Mouse (Mus musculus) neutrophil, adult 83 days (primary cell): ENCODE results near the gene Slco6d1. TPM values are rescaled to one million over a fixed set of nuclear protein-coding genes. Genes with fewer than 3 reads are reported as not detected.

Source experiments
- total RNA-seq, 2 experiments: library from RNA; stranded (reverse); gene quantifications; one replicate each; pipeline ENCODE4 v1.2.4; 2023

The Slco6d1 gene
- not detected for total RNA-seq

DNA sequence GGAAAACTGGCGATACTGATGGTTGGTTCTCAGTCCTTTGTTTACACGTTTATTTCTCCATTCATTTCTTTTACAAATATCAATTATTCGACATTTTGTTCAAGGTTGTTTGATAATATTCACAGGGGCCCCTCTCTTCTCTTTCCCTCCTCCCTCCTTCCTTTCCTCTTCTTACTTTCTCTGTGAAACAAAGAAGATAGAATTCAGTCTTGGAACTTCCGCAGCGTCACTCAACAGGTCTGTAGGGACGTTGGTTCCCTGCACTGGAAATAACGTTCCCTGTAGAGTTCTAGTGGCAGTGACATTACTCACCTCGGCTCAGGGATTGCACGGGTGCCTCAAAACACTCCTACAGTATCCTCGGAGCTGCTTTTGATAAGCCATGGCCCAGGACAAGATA, at the start of gene Slco6d1:
Gene Slco6d1, plus strand, starts transcription at position 301 of the 400 bp plus-strand sequence.

